Mouse (Mus musculus) liver, embryonic 16.5 days (tissue): ENCODE data around the gene Stard5. TPM values are rescaled to one million over a fixed set of nuclear protein-coding genes. Genes with fewer than 3 reads are reported as not detected.

ENCODE experiments used
- ATAC-seq: fragments of 200-750 bp; cut with Nextera tagmentation; 2 replicates; pipeline ENCODE4 v1.8.0; 2017; ENCODE audit warnings: low read depth, mild to moderate bottlenecking, moderate number of reproducible peaks, moderate library complexity
- H3K27ac ChIP-seq: fragments of 300-500 bp; sonication (generic); 2 replicates; pipeline ENCODE4 v1.5.1; 2014; ENCODE audit warnings: mild to moderate bottlenecking, low read length
- H3K27me3 ChIP-seq: fragments of 300-500 bp; sonication (generic); 2 replicates; pipeline ENCODE4 v1.6.1; 2014; ENCODE audit warnings: low read depth, low read length, mixed read lengths; ENCODE audit not compliant: control insufficient read depth, insufficient read depth
- H3K36me3 ChIP-seq: fragments of 300-500 bp; sonication (generic); 2 replicates; pipeline ENCODE4 v1.6.1; 2014; ENCODE audit warnings: mild to moderate bottlenecking; ENCODE audit not compliant: control insufficient read depth, insufficient read depth
- H3K4me1 ChIP-seq: fragments of 300-500 bp; sonication (generic); 2 replicates; pipeline ENCODE4 v1.6.1; 2014; ENCODE audit warnings: low read depth, low read length, mixed read lengths; ENCODE audit not compliant: control insufficient read depth
- H3K4me2 ChIP-seq: fragments of 300-500 bp; sonication (generic); 2 replicates; pipeline ENCODE4 v1.6.1; 2014; ENCODE audit warnings: low read depth, low read length, mixed read lengths
- H3K4me3 ChIP-seq: fragments of 300-500 bp; sonication (generic); 2 replicates; pipeline ENCODE4 v1.5.1; 2014; ENCODE audit warnings: low read depth, mild to moderate bottlenecking, low read length
- H3K9ac ChIP-seq: fragments of 300-500 bp; sonication (generic); 2 replicates; pipeline ENCODE4 v1.6.1; 2014; ENCODE audit warnings: low read depth, low read length
- H3K9me3 ChIP-seq: fragments of 300-500 bp; sonication (generic); replicated peaks from 2 replicates; pipeline ENCODE4 v1.6.1; 2016; ENCODE audit warnings: low read length; ENCODE audit not compliant: control insufficient read depth
- whole genome bisulfite sequencing: fragments of 180-500 bp; shearing (Covaris S2); extraction: QIAGEN DNeasy Blood & Tissue Kit; methylation state at CpG from one replicate; pipeline ENCODE4 v1.1.7; 2014; ENCODE audit not compliant: insufficient replicate concordance; 5-methylcytosine and 5-hydroxymethylcytosine counted together
- polyA plus RNA-seq: library from polyadenylated mRNA; unstranded; fragments of >200 nt; fragmentation: Nextera tagmentation; extraction: Ambion mirVana; gene quantifications from 2 replicates; pipeline ENCODE4 v1.2.1, GENCODE M21; 2015

Gene Stard5
- polyA plus RNA-seq, result 19.2 and 25.3 TPM in 2 replicates

DNA sequence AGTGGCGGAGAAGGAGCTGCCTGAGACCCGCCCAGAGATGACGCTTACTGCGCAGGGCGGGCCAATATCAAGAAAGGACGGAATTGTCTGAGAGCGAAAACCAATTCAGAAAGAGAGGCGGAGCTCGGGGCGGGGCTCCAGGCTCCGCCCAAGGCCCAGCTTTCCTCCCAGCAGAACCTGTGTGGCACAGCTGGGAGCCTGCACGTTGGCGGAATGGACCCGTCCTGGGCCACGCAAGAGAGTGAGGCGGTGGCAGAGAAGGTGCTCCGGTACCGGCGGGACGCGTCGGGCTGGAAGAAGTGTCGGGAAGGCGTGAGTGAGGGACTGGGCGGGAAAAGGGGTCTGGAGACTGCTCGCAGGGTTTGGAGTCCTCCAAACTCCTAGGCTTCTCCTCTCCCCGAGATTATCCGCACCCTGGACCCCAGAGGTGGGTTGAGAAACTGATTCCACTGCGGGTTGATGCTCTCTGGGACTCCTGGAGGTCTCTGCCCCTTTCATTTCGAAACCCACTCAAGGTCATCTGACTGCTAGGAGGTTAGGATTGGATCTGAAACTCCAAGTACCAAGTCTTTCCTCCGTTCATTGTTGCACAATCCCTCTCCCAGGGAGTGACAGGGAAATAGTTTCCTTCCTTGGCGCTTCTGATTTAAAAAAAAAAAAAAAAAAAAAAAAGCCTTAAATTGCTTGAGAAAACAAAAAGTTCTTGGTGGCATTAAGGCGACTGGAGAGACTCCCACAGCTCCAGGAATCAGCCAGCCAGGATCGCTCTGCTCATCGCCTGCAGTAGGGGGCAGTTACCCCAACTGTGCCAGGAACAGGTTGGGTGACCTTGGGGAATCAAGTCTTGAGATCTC, at the start of gene Stard5:
Gene Stard5 (plus strand): TSS at position 132 of the 854 bp plus-strand sequence.
- peak within 1 kb of the TSS; percentile 65 for H3K9ac ChIP-seq
- WGBS, result 2% methylated on average over 35 of the region's 35 CpGs
- no peaks in the 10 kb centered on the region for H3K9me3 ChIP-seq
- peak within 1 kb of the TSS; percentile 67 for H3K4me3 ChIP-seq
- ATAC-seq, result peak; percentile 94
- H3K36me3 ChIP-seq, result no peaks in the 10 kb centered on the region
- H3K4me1 ChIP-seq, result peaks cover 15% of the 10 kb centered on the region
- H3K27me3 ChIP-seq, result no peaks in the 10 kb centered on the region
- H3K27ac ChIP-seq, result peak within 1 kb of the TSS; percentile 40
- H3K4me2 ChIP-seq, result peak within 1 kb of the TSS; percentile 73

DNA sequence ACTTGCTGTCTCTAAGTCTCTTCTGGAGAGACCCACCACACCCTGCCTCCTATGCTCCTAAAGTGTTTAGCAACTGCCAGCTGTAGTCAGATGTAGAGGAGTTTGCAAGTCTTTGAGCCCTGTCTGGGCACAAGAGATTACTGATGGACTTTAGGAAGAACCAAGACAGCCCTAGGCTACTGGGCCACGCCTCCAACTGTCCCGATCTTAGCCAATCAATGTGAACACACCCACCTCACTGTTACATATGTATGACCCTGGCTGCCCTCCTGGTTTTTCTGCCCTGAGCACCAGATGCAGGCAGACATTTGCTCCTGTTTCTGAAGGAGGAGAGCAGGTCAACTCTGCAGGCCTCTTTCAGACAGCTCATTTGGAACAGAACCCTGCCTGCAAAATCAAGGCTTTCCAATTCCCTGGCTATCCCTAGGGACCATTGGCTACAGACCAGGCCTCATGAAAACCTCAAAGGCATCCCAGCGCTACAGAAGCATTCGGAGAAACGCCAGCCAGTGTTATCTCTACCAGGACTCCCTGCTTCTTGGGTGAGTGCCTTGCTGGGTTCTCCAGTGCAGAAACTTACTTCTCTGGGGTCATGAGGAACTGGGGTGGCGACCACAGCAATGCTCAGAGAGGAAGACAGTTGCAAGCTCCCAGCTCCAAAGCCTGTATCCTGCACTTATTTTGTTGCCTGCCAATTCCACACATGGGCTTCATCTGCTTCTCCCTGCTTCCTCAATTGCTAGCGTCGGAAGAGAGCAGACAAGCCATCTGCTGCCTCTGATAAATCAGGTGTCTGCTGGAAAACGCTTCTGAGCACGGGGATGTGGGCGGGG, 46.9 kb upstream of the Stard5 start, which contains the start of gene Tmc3:
Gene Tmc3 (plus strand): TSS at position 289 of the 833 bp plus-strand sequence.
- Histone ChIP-seq H3K4me1 (no peaks in the 10 kb centered on the region; the same call in 1 of the 2 replicates), H3K4me2 (no peak within 1 kb of the TSS), H3K27me3 (no peaks in the 10 kb centered on the region), H3K4me3 (no peak within 1 kb of the TSS), H3K36me3 (no peaks in the 10 kb centered on the region), H3K9ac (no peak within 1 kb of the TSS), H3K9me3 (no peaks in the 10 kb centered on the region), H3K27ac (no peak within 1 kb of the TSS)
- ATAC-seq, result peak; percentile 62
- 25% methylated on average over 11 of the region's 11 CpGs for WGBS

DNA sequence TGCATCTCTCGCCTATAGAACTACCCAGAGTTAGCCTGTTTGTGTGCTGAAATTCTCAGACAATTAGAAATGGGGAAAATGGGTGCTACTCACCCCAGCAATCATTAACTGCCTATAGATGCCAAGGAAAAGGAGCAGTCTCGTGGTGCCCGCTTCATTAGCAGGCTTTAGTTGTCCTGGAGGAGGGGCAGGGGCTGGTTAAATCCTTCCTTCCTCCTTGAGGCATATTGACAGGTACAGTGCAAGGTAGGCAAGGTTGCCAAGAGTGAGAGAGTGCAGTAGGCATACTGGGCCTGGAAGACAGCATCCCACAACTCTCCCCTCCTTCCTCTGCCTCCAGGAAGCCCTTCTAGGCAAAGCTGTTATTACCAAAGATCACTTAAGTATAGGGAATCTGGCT, 37.7 kb upstream of the Stard5 start:
- Histone ChIP-seq H3K27me3 (no peaks in the 10 kb centered on the region), H3K9ac (no peak overlapping the region), H3K27ac (no peak overlapping the region), H3K4me2 (no peak overlapping the region), H3K9me3 (no peaks in the 10 kb centered on the region), H3K36me3 (no peaks in the 10 kb centered on the region), H3K4me3 (no peak overlapping the region), H3K4me1 (no peaks in the 10 kb centered on the region)
- WGBS, result 54% methylated on average over 3 of the region's 3 CpGs
- no peak for ATAC-seq

DNA sequence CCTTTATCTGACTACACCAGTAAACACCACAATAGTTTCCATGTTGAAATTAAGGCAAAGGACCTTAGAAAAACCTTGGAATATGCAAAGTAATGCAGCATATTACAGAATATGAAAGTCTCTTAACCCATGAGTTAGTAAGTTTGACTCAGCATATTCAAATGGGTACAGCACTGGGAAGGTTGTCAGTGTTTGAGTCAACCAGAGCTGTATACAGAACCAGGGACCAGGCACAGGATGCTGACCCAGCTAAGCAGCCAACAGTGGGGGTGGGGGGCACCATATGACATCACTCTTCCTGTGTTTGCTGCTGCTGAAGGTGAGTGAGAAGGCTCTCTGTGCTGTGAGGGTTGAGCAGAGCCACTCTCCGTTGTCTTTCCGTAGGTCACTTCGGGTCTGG, 34.7 kb upstream of the Stard5 start:
- Histone ChIP-seq H3K27me3 (no peaks in the 10 kb centered on the region), H3K4me1 (no peaks in the 10 kb centered on the region), H3K9me3 (no peaks in the 10 kb centered on the region), H3K36me3 (no peaks in the 10 kb centered on the region), H3K4me3 (no peak overlapping the region), H3K27ac (no peak overlapping the region), H3K9ac (no peak overlapping the region), H3K4me2 (no peak overlapping the region)
- no peak for ATAC-seq
- 80% methylated on average over 3 of the region's 3 CpGs for WGBS

DNA sequence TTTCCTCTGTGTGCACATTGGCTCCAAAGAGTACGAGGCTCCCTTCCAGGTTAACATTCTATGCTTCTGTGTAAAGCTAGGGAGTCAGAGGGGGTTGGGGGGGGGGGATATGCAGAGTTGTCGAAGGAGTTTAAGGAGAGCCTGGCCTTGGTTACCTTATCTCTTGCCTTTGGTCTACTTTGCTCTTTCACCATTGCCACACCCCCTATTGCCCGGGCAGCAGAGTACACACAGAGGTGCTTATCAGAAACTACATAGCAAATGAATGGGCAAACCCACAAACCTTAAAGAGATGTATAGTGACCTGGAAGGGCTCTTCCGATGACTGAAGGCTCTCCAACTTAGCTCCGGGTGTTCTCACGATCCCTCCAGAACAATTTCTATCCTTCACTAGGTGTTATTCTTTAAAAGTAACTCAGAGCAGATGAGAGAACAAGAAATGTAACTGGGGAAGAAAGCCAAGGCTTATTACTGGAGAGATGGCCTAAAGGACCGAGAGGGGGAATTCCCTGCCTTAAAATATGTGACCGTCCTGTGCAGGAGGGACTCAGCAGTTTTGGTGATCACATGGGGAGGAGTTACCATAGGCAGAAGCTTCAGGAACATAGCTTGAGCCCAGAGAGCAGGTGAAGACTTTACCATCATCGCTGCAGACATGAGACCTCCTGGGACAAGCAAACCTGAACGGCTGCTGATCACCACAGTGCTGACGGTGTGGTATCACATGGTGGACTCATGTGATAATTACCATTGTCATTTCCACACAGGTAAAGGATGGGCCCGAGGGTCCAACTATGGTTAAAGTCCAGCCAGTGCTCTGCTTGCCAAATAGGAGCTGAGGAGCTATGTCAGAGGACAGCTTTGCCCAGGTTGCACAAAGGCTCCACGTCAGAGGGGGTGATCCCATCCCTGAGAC, 32.5 kb upstream of the Stard5 start:
- no peak for ATAC-seq
- Histone ChIP-seq H3K4me1 (no peaks in the 10 kb centered on the region), H3K9me3 (no peaks in the 10 kb centered on the region), H3K4me2 (no peak overlapping the region), H3K36me3 (no peaks in the 10 kb centered on the region), H3K4me3 (no peak overlapping the region), H3K27ac (no peak overlapping the region), H3K9ac (no peak overlapping the region), H3K27me3 (no peaks in the 10 kb centered on the region)
- 47% methylated on average over 13 of the region's 13 CpGs for WGBS

DNA sequence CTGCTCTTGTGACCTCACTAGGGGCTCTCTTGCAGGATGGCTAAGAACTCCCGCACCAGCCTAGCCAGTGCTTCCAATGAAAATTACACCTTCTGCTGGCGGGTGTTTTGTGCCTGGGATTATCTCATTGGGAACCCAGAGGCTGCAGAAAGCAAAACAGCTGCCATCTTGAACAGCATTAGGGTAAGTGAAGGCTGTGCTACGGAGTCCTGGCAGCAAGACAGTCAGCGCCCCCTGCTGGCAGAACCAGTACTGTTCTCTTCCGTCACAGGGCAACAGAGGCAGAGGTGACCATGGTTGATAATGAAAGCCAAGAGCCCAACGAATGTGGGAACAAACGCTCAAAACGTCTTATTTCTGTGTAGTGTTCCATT, 31.9 kb upstream of the Stard5 start:
- no peaks in the 10 kb centered on the region for H3K27me3 ChIP-seq
- no peak overlapping the region for H3K4me3 ChIP-seq
- H3K9ac ChIP-seq, result no peak overlapping the region
- no peak for ATAC-seq
- 36% methylated on average over 8 of the region's 8 CpGs for WGBS
- H3K4me2 ChIP-seq, result no peak overlapping the region
- no peaks in the 10 kb centered on the region for H3K36me3 ChIP-seq
- no peaks in the 10 kb centered on the region for H3K9me3 ChIP-seq
- no peaks in the 10 kb centered on the region for H3K4me1 ChIP-seq
- no peak overlapping the region for H3K27ac ChIP-seq

DNA sequence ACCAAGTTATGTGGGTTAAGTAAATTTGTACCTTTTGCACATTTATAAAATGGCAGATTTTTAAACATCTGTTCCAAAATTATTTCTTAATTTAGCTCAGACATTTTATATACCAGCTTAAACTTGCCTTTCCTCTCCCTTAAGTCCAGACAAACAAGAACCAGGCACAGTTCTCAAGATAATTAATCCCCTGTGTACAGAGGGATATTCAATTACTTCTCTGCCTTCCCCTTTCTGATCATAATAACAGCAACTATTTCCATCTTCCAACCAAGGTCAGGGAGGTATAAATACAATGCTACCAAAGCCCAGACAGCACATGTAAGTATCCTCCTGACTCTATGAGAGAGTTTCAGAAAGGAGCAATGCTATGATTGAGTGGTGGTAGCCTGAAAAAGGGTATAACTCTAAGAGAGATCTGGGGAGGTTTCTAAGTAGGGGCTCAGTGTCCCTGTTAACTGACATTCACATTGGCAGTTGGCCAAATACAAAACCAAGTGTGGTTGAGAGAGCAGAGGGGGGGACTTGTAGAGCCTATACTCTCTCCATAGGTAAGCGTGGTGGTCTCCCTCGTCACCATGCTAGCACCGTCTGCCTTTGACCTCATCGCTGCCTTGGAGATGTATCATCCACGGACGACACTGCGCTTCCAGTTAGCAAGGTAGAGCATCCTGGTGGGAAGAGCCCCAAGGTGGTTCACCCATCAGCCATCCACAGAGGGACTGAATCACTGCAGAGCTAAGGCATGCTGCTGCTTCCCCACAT, 27.4 kb upstream of the Stard5 start:
- no peaks in the 10 kb centered on the region for H3K27me3 ChIP-seq
- no peak for ATAC-seq
- no peak overlapping the region for H3K4me3 ChIP-seq
- WGBS, result 73% methylated on average over 7 of the region's 7 CpGs
- no peak overlapping the region for H3K9ac ChIP-seq
- H3K4me1 ChIP-seq, result no peaks in the 10 kb centered on the region
- H3K9me3 ChIP-seq, result no peaks in the 10 kb centered on the region
- no peaks in the 10 kb centered on the region for H3K36me3 ChIP-seq
- H3K4me2 ChIP-seq, result no peak overlapping the region
- no peak overlapping the region for H3K27ac ChIP-seq

DNA sequence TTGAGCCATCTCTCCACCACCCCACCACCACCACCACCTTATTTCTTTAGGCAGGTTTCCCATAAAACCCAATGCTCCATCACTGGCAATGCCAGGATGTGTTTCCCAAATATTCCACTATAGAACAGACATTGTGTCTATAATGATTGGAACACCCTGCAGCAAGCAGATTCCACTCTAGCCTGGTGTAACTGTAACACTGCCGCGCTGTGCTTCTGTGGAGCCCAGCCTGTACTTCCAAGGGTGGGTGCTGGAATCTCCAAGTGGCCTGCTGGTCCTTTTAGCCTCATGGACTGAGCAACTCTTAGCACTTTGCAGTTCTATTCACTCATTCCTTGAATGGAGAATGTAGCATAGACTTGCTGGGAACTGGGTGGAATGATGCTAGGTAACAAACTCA, 25.0 kb upstream of the Stard5 start:
- no peak for ATAC-seq
- H3K9me3 ChIP-seq, result no peaks in the 10 kb centered on the region
- no peak overlapping the region for H3K27ac ChIP-seq

More for the DNA sequence above, 25.0 kb upstream of the Stard5 start:
- no peak overlapping the region for H3K4me2 ChIP-seq
- no peaks in the 10 kb centered on the region for H3K27me3 ChIP-seq
- H3K9ac ChIP-seq, result no peak overlapping the region
- H3K4me1 ChIP-seq, result no peaks in the 10 kb centered on the region
- H3K4me3 ChIP-seq, result no peak overlapping the region
- H3K36me3 ChIP-seq, result no peaks in the 10 kb centered on the region
- WGBS, result 90% methylated on average over 2 of the region's 2 CpGs
